Mouse (Mus musculus) intestine, embryonic 16.5 days (tissue): ENCODE results near the gene Tctex1d4. TPM values are rescaled to one million over a fixed set of nuclear protein-coding genes. Genes with fewer than 3 reads are reported as not detected.

ENCODE experiments used
- ATAC-seq: fragments of 200-750 bp; cut with Nextera tagmentation; 2 replicates; pipeline ENCODE4 v1.8.0; 2017; ENCODE audit warnings: moderate TSS enrichment, moderate library complexity
- H3K27ac ChIP-seq: fragments of 300-500 bp; sonication (generic); 2 replicates; pipeline ENCODE4 v1.5.1; 2014; ENCODE audit warnings: mild to moderate bottlenecking, low read length
- H3K27me3 ChIP-seq: fragments of 300-500 bp; sonication (generic); replicated peaks from 2 replicates; pipeline ENCODE4 v1.6.1; 2014; ENCODE audit warnings: low read length, control low read depth, mixed read lengths; ENCODE audit not compliant: control insufficient read depth, insufficient read depth
- H3K36me3 ChIP-seq: fragments of 300-500 bp; sonication (generic); 2 replicates; pipeline ENCODE4 v1.6.1; 2014; ENCODE audit warnings: low read length, control low read depth; ENCODE audit not compliant: control insufficient read depth, insufficient read depth
- H3K4me1 ChIP-seq: fragments of 300-500 bp; sonication (generic); 2 replicates; pipeline ENCODE4 v1.6.1; 2014; ENCODE audit warnings: low read length, control low read depth, mixed read lengths; ENCODE audit not compliant: control insufficient read depth, insufficient read depth
- H3K4me2 ChIP-seq: fragments of 300-500 bp; sonication (generic); 2 replicates; pipeline ENCODE4 v1.6.1; 2014; ENCODE audit warnings: low read depth, low read length, control low read depth
- H3K4me3 ChIP-seq: fragments of 300-500 bp; sonication (generic); 2 replicates; pipeline ENCODE4 v1.5.1; 2014; ENCODE audit warnings: mild to moderate bottlenecking, low read length
- H3K9ac ChIP-seq: fragments of 300-500 bp; sonication (generic); 2 replicates; pipeline ENCODE4 v1.6.1; 2014; ENCODE audit warnings: low read depth, low read length
- H3K9me3 ChIP-seq: fragments of 300-500 bp; sonication (generic); 2 replicates; pipeline ENCODE4 v1.6.1; 2016; ENCODE audit warnings: low read length, control low read depth; ENCODE audit not compliant: control insufficient read depth
- WGBS: fragments of 180-500 bp; shearing (Covaris S2); extraction: QIAGEN DNeasy Blood & Tissue Kit; methylation state at CpG from one replicate; pipeline ENCODE4 v1.1.7; 2014; 5-methylcytosine and 5-hydroxymethylcytosine counted together
- polyA plus RNA-seq: library from polyadenylated mRNA; unstranded; fragments of >200 nt; fragmentation: Nextera tagmentation; extraction: Ambion mirVana; gene quantifications from 2 replicates; pipeline ENCODE4 v1.2.1, GENCODE M21; 2015

Gene Tctex1d4
- polyA plus RNA-seq, 1 experiment from 2014 or later: not detected

- H3K27me3 ChIP-seq: no peaks in the 10 kb centered on the region
- peak overlapping the region; percentile 12 for H3K9ac ChIP-seq
- H3K4me3 ChIP-seq: 0 out of 2 replicates have a peak overlapping the region, but pooled peaks have one; percentile 0
- H3K9me3 ChIP-seq: no peaks in the 10 kb centered on the region
- peak overlapping the region; percentile 91 for H3K27ac ChIP-seq
- 55% methylated on average over 14 of the region's 14 CpGs for WGBS
- no peak for ATAC-seq
- 0 out of 2 replicates have a peak overlapping the region, but pooled peaks have one; percentile 4 for H3K4me2 ChIP-seq
- H3K36me3 ChIP-seq: peaks cover 5% of the 10 kb centered on the region
- H3K4me1 ChIP-seq: peaks cover 27% of the 10 kb centered on the region
Measured at GRCm38 (mm10) chr4:117124518-117125347, 1.9 kb upstream of the Tctex1d4 start.

- no peaks in the 10 kb centered on the region for H3K27me3 ChIP-seq
- peak within 1 kb of the TSS; percentile 91 for H3K27ac ChIP-seq
- peaks cover 5% of the 10 kb centered on the region for H3K36me3 ChIP-seq
- peaks cover 27% of the 10 kb centered on the region for H3K4me1 ChIP-seq
- peak within 1 kb of the TSS; percentile 12 for H3K9ac ChIP-seq
- peak within 1 kb of the TSS; percentile 32; the same call in 1 of the 2 replicates for H3K4me2 ChIP-seq
- WGBS: 35% methylated on average over 8 of the region's 8 CpGs
- H3K9me3 ChIP-seq: no peaks in the 10 kb centered on the region
- 0 out of 2 replicates have a peak within 1 kb of the TSS, but pooled peaks have one; percentile 0 for H3K4me3 ChIP-seq
- peak; percentile 57 for ATAC-seq
Measured at GRCm38 (mm10) chr4:117125348-117125909, 1.2 kb upstream of the Tctex1d4 start, which contains the start of gene Btbd19. Gene Btbd19, minus strand, starts transcription at chr4:117125725.

GRCm38 (mm10) chr4:117125910-117126674 lies 502 bp upstream of the Tctex1d4 start:
- WGBS: 47% methylated on average over 15 of the region's 15 CpGs
- ATAC-seq: peak; percentile 80
- H3K4me2 ChIP-seq: peak overlapping the region; percentile 32; the same call in 1 of the 2 replicates

GRCm38 (mm10) chr4:117127991-117128686 lies 1.5 kb downstream of the Tctex1d4 start:
- H3K27ac ChIP-seq: no peak overlapping the region
- no peak overlapping the region for H3K9ac ChIP-seq
- no peak overlapping the region for H3K4me2 ChIP-seq
- no peak for ATAC-seq
- 88% methylated on average over 33 of the region's 33 CpGs for WGBS
- H3K9me3 ChIP-seq: no peaks in the 10 kb centered on the region
- peaks cover 3% of the 10 kb centered on the region; the same call in 1 of the 2 replicates for H3K27me3 ChIP-seq
- H3K4me1 ChIP-seq: peaks cover 32% of the 10 kb centered on the region
- H3K4me3 ChIP-seq: no peak overlapping the region
- H3K36me3 ChIP-seq: peaks cover 11% of the 10 kb centered on the region

More at GRCm38 (mm10) chr4:117125910-117126674, 502 bp upstream of the Tctex1d4 start:
- H3K27me3 ChIP-seq: no peaks in the 10 kb centered on the region
- peaks cover 5% of the 10 kb centered on the region for H3K36me3 ChIP-seq
- no peaks in the 10 kb centered on the region for H3K9me3 ChIP-seq
- H3K9ac ChIP-seq: peak overlapping the region; percentile 12
- no peak overlapping the region for H3K4me3 ChIP-seq
- H3K4me1 ChIP-seq: peaks cover 27% of the 10 kb centered on the region
- peak overlapping the region; percentile 91 for H3K27ac ChIP-seq

DNA sequence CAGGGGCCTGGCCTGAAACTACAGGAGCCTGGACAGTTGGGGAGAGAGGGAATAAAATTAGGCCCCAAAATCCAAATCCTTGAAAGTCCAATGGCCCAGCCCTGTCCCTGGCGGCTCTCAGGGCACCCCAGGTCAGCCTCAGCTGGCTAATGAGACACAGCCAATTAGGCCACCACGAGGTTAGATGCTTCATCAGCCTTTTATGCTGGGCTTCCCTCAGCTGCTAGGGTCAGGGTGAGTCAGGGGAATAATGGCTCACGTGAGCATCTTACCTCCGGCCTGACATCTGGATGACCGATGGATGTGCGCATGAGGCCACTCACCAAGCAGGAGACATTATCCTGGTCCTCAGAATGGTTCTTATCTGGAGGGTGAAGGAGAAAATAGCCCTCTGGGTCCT lies 4.2 kb downstream of the Tctex1d4 start:
- Histone ChIP-seq H3K27ac (no peak overlapping the region), H3K4me3 (no peak overlapping the region), H3K4me1 (peaks cover 29% of the 10 kb centered on the region), H3K36me3 (peaks cover 11% of the 10 kb centered on the region), H3K27me3 (peaks cover 3% of the 10 kb centered on the region; the same call in 1 of the 2 replicates), H3K4me2 (no peak overlapping the region), H3K9ac (no peak overlapping the region), H3K9me3 (no peaks in the 10 kb centered on the region)
- no peak for ATAC-seq
- WGBS: 82% methylated on average over 6 of the region's 6 CpGs

DNA sequence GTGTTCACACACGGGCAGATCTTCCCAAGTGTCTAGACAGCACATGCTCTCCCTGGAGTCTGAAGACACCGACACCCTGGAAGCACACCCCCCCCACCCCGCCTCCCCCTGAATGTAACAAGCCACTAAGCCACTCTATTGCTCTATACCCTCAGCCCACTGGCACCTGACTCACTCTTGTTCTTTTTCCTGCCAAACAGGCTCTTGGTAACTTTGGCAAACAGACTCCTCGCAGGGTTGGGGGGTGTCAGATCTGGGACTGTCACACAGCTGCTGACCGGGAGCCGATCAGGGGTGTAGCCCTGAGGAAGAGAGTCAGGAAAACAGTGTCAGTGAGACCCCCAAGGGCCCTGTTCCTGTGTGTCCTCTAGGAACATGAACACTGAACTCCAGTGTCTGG lies 4.6 kb downstream of the Tctex1d4 start:
- H3K4me2 ChIP-seq: no peak overlapping the region
- ATAC-seq: no peak
- H3K9me3 ChIP-seq: no peaks in the 10 kb centered on the region
- H3K4me3 ChIP-seq: no peak overlapping the region
- peaks cover 11% of the 10 kb centered on the region for H3K36me3 ChIP-seq
- H3K27ac ChIP-seq: no peak overlapping the region
- peaks cover 25% of the 10 kb centered on the region for H3K4me1 ChIP-seq
- 78% methylated on average over 6 of the region's 6 CpGs for WGBS
- no peak overlapping the region for H3K9ac ChIP-seq
- H3K27me3 ChIP-seq: peaks cover 3% of the 10 kb centered on the region; the same call in 1 of the 2 replicates

DNA sequence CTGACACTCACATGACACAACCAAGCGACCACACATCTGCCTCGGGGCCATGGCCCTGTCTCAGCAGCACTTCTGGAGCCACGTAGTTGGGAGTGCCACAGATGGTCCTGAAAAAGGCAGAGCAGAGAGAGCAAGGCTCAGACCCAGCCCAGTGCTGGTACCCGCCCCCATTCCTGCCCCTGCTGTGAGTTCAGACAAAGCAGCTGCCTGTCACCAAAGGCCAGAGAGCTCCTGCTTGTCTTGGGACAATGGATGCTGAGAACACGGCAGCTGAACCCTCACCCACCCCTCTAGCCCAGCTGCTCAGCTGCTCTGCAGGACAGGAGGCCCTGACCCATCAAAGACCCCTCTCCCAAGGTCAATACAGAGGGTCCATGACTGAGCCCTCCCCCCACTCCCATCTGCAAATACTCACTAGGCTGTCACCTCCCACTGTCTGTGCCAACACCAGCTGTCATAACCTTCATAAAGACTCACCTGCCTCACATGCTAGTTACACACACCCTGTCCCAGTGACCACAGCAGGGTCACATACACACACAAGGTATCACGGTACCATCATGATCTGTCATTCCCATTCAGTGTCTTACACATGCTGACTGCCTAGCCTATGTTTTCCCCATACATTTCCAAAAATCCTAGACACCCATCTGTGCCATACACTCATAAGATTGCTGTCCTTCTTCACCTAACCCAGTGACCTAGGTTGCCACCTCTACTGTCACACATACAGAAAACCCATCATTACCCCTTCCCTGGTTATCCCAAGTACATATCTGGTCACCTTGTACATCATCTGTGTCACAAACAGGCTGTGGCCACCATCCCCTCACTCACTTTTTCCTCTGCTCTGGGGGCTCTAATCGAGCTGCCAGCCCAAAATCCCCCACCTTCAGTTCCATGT lies 5.5 kb downstream of the Tctex1d4 start:
- H3K9ac ChIP-seq: peak overlapping the region; percentile 95; the same call in 1 of the 2 replicates

DNA sequence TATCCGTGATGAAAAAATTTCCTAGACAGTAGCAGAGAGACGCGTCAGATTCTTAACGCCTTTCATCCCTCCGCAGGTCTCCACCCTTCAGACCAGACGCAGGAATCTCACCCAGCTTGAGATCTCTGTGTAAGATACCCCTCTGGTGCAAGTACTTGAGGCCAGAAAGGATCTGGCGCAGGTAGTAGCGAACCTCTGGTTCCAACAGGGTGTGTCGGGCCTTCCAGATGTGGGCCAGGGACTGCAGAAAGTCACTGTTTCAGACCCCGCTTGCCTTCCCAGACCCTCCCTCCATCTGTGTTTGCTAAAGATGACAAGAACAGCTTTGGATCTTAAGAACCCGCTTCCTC lies 6.2 kb downstream of the Tctex1d4 start:
- Histone ChIP-seq H3K36me3 (peaks cover 11% of the 10 kb centered on the region), H3K4me3 (peak overlapping the region; percentile 91), H3K9ac (peak overlapping the region; percentile 95), H3K4me1 (peaks cover 20% of the 10 kb centered on the region), H3K9me3 (no peaks in the 10 kb centered on the region), H3K27ac (no peak overlapping the region), H3K27me3 (peaks cover 3% of the 10 kb centered on the region; the same call in 1 of the 2 replicates), H3K4me2 (peak overlapping the region; percentile 99)
- no peak for ATAC-seq
- WGBS: 29% methylated on average over 11 of the region's 11 CpGs

More for the DNA sequence above, 5.5 kb downstream of the Tctex1d4 start:
- H3K9me3 ChIP-seq: no peaks in the 10 kb centered on the region
- H3K4me1 ChIP-seq: peaks cover 20% of the 10 kb centered on the region
- H3K27me3 ChIP-seq: peaks cover 3% of the 10 kb centered on the region; the same call in 1 of the 2 replicates
- ATAC-seq: no peak
- 49% methylated on average over 7 of the region's 7 CpGs for WGBS
- no peak overlapping the region for H3K27ac ChIP-seq
- H3K4me2 ChIP-seq: no peak overlapping the region
- H3K36me3 ChIP-seq: peaks cover 11% of the 10 kb centered on the region
- H3K4me3 ChIP-seq: peak overlapping the region; percentile 91
